Mouse (Mus musculus) colon, adult 2 months (tissue): ENCODE measurements around the gene Abat. TPM values are rescaled to one million over a fixed set of nuclear protein-coding genes. Genes with fewer than 3 reads are reported as not detected.

ENCODE experiments used
- polyA plus RNA-seq: library from polyadenylated mRNA; depleted of rRNA; stranded (reverse); fragments of >200 nt; gene quantifications from 2 replicates; pipeline ENCODE4 v1.2.3, GENCODE M21; 2012; rRNA removed

Gene Abat
- 70.8 and 76.8 TPM in 2 replicates for polyA plus RNA-seq

DNA sequence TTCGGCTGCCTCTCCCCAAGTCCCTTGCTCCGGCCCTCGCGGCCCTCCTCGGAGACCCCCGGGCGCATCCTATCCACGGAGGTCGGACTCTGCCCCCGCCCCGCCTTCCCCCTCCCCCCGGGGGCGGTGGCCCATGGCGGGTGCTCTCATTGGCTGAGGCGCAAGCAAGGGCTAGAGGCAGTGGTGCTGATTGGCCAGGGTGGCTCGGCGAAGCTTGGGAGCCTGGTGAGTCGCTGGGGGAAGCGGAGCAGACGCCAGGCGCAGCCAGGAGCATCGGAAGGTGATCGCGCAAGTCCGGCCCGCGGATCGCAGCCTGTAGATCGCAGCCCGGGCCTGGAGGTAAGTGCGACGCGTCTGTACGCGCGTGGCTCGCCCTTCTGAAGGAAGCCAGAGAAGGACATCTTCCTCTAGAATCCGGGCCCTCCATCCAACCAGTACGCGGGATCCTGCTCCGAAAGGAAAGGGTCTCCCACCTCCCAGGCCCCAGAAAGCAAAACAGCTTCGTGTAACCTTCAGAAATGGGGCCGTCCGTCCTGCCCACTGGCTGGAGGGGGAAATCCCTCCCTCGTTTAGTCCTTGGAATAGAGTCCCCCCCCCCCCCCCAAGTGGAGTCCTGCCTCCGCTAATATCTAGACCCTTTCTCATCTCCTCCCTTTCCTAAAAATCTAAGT, at the start of gene Abat:
TSS of gene Abat (plus strand) at position 194 of the 671 bp plus-strand sequence.

GRCm38 (mm10) chr16:8470603-8471481, 42.4 kb upstream of the Abat start, which contains the start of gene Mettl22:
Mettl22 (plus strand) TSS chr16:8470788.

GRCm38 (mm10) chr16:8637217-8638051, 124.2 kb downstream of the Abat start, which contains the start of the genes Pmm2 and Tmem186:
Pmm2 (plus strand) TSS chr16:8637674.
Tmem186 (minus strand) TSS chr16:8637712.

Other genes with a start within 250 kb of the Abat start
- 0.08 TPM in 1 of 2 replicates, not detected in the other for gene Tmem114, start 88.3 kb upstream of the Abat start, polyA plus RNA-seq
- 12.7 and 13.6 TPM in 2 replicates for gene Mettl22, start 42.6 kb upstream of the Abat start, polyA plus RNA-seq
- gene Pmm2, start 124.2 kb downstream of the Abat start, polyA plus RNA-seq: 208 and 235 TPM in 2 replicates
- gene Tmem186, start 124.3 kb downstream of the Abat start, polyA plus RNA-seq: 13.4 and 13.7 TPM in 2 replicates
- gene Carhsp1, start 158.7 kb downstream of the Abat start, polyA plus RNA-seq: 152 and 160 TPM in 2 replicates
- gene Gm5767, start 167.3 kb downstream of the Abat start, polyA plus RNA-seq: not detected in 2 replicates